Mouse (Mus musculus): ENCODE measurements around the gene 5730522E02Rik. TPM values are rescaled to one million over a fixed set of nuclear protein-coding genes. Genes with fewer than 3 reads are reported as not detected.

Gene 5730522E02Rik
- total RNA-seq, 2 experiments from 2014 or later = not detected

DNA sequence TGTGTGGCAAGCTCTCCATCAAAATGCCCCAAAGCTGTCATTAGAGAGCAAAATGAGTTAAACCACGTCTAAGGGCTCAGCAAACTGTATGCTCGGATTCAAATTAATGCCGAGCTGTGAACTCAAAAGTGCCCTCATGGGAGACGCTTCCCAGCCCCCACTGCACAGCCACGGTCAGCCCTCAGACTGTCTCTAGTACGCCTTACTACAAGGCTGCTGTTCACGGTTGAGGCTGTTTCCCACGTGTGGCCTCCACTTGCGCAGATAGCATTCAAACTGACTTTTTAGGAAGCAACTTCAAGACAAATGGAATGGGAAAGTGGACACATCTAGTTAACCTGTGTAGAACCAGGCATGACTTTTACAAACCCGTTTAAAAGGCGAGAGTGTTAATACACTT, 79.7 kb downstream of the 5730522E02Rik start:
- ATAC-seq (replicated peaks; ENCODE audit: low FRiP score, poor library complexity, severe bottlenecking) = no peak

- no peak for ATAC-seq (replicated peaks; ENCODE audit: low FRiP score, poor library complexity, severe bottlenecking)
These were observed 81.5 kb downstream of the 5730522E02Rik start for GRCm38 (mm10) chr11:26129054-26129453.

- ATAC-seq (replicated peaks; ENCODE audit: low FRiP score, poor library complexity, severe bottlenecking) = no peak
These were observed 82.2 kb downstream of the 5730522E02Rik start for GRCm38 (mm10) chr11:26128385-26128784.

DNA sequence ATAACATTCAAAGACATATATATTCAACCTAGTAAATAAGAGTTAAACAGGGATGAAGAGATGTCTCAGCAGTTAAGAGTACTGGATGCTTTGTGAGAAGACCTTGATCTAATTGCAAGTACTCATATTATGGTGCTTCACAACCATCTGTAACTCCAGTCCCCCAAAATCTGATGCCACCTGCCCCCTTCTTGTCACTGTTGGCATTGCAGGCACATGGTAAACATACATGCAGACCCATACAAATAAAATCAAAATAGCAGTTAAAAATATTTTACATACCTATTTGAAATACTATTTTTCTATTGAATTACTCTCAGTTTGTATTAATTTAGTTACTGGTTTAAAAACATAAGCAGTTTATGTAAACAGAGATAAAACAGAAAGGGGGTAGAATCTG, 84.6 kb downstream of the 5730522E02Rik start:
- ATAC-seq (replicated peaks; ENCODE audit: low FRiP score, poor library complexity, severe bottlenecking) = no peak

GRCm38 (mm10) chr11:26120781-26121557, 89.6 kb downstream of the 5730522E02Rik start:
- ATAC-seq (replicated peaks; ENCODE audit: low FRiP score, poor library complexity, severe bottlenecking) = no peak

DNA sequence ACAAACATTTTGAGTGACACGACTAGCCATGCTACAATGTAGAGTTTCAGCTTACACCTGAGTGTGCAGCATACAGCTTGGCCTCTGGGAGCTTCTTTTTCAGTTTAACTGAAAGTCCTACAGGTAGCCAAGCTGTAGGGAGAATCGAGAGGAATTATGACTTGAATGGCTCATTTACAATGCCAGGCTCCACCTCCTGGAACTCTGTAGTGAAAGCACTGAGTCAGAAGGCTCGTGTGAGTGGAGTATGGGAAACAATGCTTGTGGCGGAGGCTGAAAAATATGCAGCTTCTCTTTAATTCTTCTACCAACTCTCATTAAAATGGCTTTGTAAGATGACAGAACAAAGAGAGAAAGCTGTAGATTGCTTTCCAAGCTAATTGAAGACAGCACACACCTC, 92.9 kb downstream of the 5730522E02Rik start:
- no peak for ATAC-seq (replicated peaks; ENCODE audit: low FRiP score, poor library complexity, severe bottlenecking)

- ATAC-seq (replicated peaks; ENCODE audit: low FRiP score, poor library complexity, severe bottlenecking) = no peak
These were observed 98.4 kb downstream of the 5730522E02Rik start for GRCm38 (mm10) chr11:26112206-26112605.

- no peak for ATAC-seq (replicated peaks; ENCODE audit: low FRiP score, poor library complexity, severe bottlenecking)
These were observed 101.9 kb downstream of the 5730522E02Rik start for GRCm38 (mm10) chr11:26108647-26109046.

DNA sequence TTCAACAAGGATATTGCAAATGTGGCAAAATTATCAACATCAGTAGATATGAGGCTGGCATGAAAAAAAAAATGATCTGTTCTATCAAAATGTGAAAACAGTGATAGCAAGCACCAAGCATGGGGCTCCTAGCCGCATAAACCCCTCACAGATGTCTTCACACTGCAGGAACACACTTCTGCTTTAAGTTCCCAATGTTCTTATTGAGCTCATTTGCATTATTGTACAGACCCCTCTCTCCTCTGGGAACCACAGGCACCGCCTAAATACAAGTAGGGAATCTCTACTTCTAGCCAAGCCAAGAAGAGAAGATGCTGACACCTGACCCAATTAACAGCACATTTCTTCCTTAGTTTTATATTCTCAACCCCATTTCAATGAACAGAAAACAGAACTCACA, 105.9 kb downstream of the 5730522E02Rik start:
- no peak for ATAC-seq (replicated peaks; ENCODE audit: low FRiP score, poor library complexity, severe bottlenecking)

DNA sequence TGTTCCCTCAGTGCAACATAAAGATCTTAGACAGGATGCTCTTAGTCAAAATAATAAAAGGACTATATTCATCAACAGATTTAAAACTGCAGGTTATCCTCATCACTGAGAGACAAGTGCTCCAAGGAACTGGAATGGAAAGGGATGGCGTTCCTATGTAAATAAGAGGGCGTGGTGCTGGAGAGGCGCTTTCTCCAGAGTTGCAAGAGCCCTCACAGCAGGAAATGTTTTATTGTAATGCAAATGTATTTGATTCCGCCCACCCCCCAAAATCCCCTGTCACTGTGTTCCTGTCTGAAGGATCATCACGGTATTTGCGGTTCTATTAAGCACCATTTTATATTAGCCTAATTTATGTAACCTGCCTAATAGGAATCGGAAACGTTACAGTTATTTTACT, 106.9 kb downstream of the 5730522E02Rik start:
- no peak for ATAC-seq (replicated peaks; ENCODE audit: low FRiP score, poor library complexity, severe bottlenecking)

DNA sequence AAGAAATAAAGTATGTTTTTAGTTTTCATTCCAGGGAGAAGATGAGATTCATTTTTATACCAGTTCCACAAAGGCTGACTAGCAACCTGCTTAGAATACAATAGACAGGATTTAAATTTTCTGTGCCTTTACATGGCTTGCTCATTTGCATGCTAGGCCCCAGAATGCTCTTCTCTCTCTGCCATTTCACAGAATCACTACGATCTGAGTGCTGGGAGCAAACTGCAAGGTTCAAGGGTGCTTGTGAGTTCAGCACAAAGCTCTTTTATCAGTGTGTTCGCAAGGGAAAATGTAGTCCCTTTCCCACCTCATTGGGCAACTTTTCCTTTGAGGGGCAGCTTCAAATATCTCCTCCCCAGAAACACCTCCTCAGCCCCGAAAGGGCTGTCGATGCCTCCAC, 107.7 kb downstream of the 5730522E02Rik start:
- no peak for ATAC-seq (replicated peaks; ENCODE audit: low FRiP score, poor library complexity, severe bottlenecking)

- ATAC-seq (replicated peaks; ENCODE audit: low FRiP score, poor library complexity, severe bottlenecking) = no peak
These were observed 110.5 kb downstream of the 5730522E02Rik start for GRCm38 (mm10) chr11:26100077-26100476.

DNA sequence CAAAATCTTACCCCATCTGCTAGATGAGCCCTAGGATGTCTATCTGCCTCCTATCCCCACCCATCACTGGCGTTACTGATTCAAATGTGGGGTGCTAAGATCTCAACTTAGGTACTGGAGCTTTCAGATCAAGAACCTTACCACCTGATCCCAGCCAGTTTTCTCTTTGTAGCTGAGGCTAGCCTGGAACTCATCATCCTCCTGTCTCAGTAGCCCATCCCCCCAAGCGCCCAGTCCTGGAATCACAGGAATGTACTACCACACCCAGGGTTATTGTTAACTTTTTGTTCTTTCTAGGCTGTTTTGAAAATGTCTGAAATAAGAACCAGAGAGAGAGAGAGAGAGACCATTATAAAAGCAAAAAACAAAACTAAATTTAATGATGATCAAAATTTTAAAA, 111.6 kb downstream of the 5730522E02Rik start:
- ATAC-seq (replicated peaks; ENCODE audit: low FRiP score, poor library complexity, severe bottlenecking) = no peak

- ATAC-seq (replicated peaks; ENCODE audit: low FRiP score, poor library complexity, severe bottlenecking) = no peak
These were observed 114.5 kb downstream of the 5730522E02Rik start for GRCm38 (mm10) chr11:26096095-26096494.

- no peak for ATAC-seq (replicated peaks; ENCODE audit: low FRiP score, poor library complexity, severe bottlenecking)
These were observed 121.6 kb downstream of the 5730522E02Rik start for GRCm38 (mm10) chr11:26088993-26089392.

DNA sequence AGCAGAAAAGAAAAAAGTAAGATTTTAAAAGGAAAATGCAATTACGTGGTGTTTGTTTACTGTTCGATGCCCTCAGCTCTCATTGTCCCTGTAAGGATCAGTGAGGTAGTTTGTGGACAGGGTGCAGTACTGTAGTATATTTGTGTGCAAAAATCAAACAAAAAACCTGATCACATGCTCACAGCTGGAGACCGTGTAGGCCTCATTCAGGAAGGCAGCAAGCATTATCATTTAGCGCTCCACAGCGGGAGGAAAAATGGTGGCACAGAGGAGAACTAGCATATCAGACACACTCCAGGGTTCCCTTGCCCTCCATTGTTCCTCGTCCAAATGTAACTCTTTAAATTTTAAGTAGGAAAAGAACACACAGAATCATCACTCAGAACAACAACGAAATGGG, 123.9 kb downstream of the 5730522E02Rik start:
- ATAC-seq (replicated peaks; ENCODE audit: low FRiP score, poor library complexity, severe bottlenecking) = no peak

- no peak for ATAC-seq (replicated peaks; ENCODE audit: low FRiP score, poor library complexity, severe bottlenecking)
These were observed 125.1 kb downstream of the 5730522E02Rik start for GRCm38 (mm10) chr11:26085380-26086035.

DNA sequence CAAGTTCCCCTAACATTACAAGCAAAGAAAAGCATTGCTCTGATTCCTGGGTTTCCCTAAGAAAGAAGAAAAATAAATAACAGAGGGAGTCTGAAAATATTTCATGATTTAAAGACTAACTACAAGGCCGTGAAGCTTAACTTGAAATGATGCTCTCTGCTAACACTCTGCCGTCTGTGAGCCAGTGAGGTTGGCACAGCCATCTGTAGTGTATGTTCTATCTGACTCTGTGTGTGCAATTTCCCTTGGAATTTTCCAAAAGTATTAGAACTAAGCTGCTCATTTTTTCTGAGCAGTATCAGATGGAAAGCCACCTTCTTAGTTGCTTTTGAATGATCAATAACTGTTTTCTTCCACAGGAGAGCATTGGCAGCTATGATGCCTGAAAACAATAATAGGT, 134.2 kb downstream of the 5730522E02Rik start:
- no peak for ATAC-seq (replicated peaks; ENCODE audit: low FRiP score, poor library complexity, severe bottlenecking)

- ATAC-seq (replicated peaks; ENCODE audit: low FRiP score, poor library complexity, severe bottlenecking) = no peak
These were observed 135.0 kb downstream of the 5730522E02Rik start for GRCm38 (mm10) chr11:26075536-26075935.

DNA sequence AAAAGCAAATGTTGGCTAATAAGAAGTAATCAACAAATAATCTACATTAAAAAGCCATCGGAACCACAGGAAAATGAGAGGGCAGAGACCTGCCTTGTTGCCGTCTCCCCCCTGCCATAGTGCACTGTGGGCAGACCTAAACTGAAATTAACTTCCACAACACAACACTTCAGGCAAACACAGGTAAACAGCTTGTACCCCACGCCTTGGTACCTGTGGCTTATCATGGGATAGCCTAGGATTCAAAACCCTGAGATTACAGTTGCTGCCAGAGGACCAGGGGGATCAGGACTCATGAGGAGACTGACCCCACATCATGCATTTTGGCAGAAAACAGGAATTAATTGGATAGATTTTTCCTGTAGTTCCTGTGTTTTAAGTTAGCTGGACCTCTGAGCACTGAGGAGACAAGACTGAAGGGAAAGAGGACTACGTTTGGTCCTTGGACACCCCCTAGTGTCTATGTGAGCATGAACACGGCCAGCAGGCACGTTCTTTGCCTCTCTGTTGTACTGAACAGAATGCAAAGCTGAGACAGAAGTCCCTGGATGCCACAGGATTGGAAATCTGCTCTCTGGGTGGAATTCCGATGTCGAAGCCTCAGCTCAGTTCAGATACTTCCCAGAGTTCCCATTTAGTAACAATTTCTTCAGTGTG, 136.8 kb downstream of the 5730522E02Rik start:
- no peak for ATAC-seq (replicated peaks; ENCODE audit: low FRiP score, poor library complexity, severe bottlenecking)

DNA sequence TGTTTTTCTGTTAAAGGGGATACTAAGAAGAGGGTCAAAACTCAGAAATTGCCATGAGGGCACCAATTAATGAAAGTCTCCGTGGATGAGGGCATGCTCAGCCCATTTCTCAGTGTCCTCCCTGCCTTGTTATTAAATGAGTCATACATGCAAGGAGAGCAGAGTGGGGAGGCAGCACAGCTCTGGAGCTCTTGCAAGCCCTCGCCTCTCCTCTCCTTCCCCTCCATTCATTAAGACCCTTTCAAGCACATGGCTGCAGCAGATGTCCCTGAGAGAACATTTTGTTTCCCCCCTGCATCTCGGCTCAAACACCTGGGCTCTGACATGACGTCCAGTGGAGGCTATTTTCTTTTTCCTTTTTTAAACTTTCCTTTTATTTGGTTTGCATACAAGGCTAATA, 138.5 kb downstream of the 5730522E02Rik start:
- no peak for ATAC-seq (replicated peaks; ENCODE audit: low FRiP score, poor library complexity, severe bottlenecking)
